Mouse (Mus musculus): ENCODE results near the gene Aplnr.

Aplnr gene

GRCm38 (mm10) chr2:85187582-85188151, 51.6 kb downstream of the Aplnr start:
- no peak for DNase-seq (ENCODE audit: low spot score)

Data from ovary, postnatal 10 days (tissue).